Mouse (Mus musculus) hindbrain, embryonic 11.5 days (tissue): ENCODE results near the gene Hrk. TPM values are rescaled to one million over a fixed set of nuclear protein-coding genes. Genes with fewer than 3 reads are reported as not detected.

Experiments
- ATAC-seq: fragments of 200-750 bp; cut with Nextera tagmentation; 2 replicates; pipeline ENCODE4 v1.8.0; 2017; ENCODE audit warnings: mild to moderate bottlenecking, moderate TSS enrichment, moderate library complexity; ENCODE audit not compliant: low FRiP score
- DNase-seq: peaks from one replicate; pipeline ENCODE4 v3.0.0-alpha.2; 2015; ENCODE audit warnings: low spot score
- H3K27ac ChIP-seq: fragments of 300-500 bp; sonication (generic); 2 replicates; pipeline ENCODE4 v1.5.1; 2014; ENCODE audit warnings: mild to moderate bottlenecking, low read depth, low read length
- H3K27me3 ChIP-seq: fragments of 300-500 bp; sonication (generic); 2 replicates; pipeline ENCODE4 v1.6.1; 2014; ENCODE audit warnings: mild to moderate bottlenecking, low read length, moderate library complexity, mixed read lengths; ENCODE audit not compliant: control insufficient read depth, insufficient read depth
- H3K36me3 ChIP-seq: fragments of 300-500 bp; sonication (generic); 2 replicates; pipeline ENCODE4 v1.6.1; 2014; ENCODE audit warnings: mild to moderate bottlenecking, low read length, moderate library complexity, mixed read lengths; ENCODE audit not compliant: control insufficient read depth, insufficient read depth
- H3K4me1 ChIP-seq: fragments of 300-500 bp; sonication (generic); replicated peaks from 2 replicates; pipeline ENCODE4 v1.6.1; 2014; ENCODE audit warnings: low read length, mixed read lengths; ENCODE audit not compliant: control insufficient read depth, insufficient read depth
- H3K4me2 ChIP-seq: fragments of 300-500 bp; sonication (generic); replicated peaks from 2 replicates; pipeline ENCODE4 v1.6.1; 2014; ENCODE audit warnings: mild to moderate bottlenecking, low read depth, low read length
- H3K4me3 ChIP-seq: fragments of 300-500 bp; sonication (generic); 2 replicates; pipeline ENCODE4 v1.5.1; 2014; ENCODE audit warnings: low read depth, low read length
- H3K9ac ChIP-seq: fragments of 300-500 bp; sonication (generic); 2 replicates; pipeline ENCODE4 v1.6.1; 2014; ENCODE audit warnings: low read depth, low read length
- H3K9me3 ChIP-seq: fragments of 300-500 bp; sonication (generic); 2 replicates; pipeline ENCODE4 v1.6.1; 2016; ENCODE audit warnings: low read length; ENCODE audit not compliant: control insufficient read depth
- WGBS: fragments of 180-500 bp; shearing (Covaris S2); extraction: QIAGEN DNeasy Blood & Tissue Kit; methylation state at CpG from one replicate; pipeline ENCODE4 v1.1.7; 2014; 5-methylcytosine and 5-hydroxymethylcytosine counted together
- polyA plus RNA-seq: library from polyadenylated mRNA; unstranded; fragments of >200 nt; fragmentation: Nextera tagmentation; extraction: Ambion mirVana; gene quantifications from 2 replicates; pipeline ENCODE4 v1.2.1, GENCODE M21; 2014

The Hrk gene
- polyA plus RNA-seq, 1 experiment from 2014 or later: 0.90 TPM

GRCm38 (mm10) chr5:118136391-118136790 is 28.1 kb upstream of the Hrk start:
- Histone ChIP-seq H3K4me3 (no peak overlapping the region), H3K4me2 (no peak overlapping the region), H3K4me1 (no peaks in the 10 kb centered on the region), H3K9me3 (no peaks in the 10 kb centered on the region), H3K9ac (no peak overlapping the region), H3K27me3 (no peaks in the 10 kb centered on the region), H3K27ac (no peak overlapping the region), H3K36me3 (no peaks in the 10 kb centered on the region)
- no peak for DNase-seq
- WGBS: 89% methylated on average over 5 of the region's 5 CpGs
- no peak for ATAC-seq

- no peak overlapping the region for H3K4me3 ChIP-seq
- no peak overlapping the region for H3K9ac ChIP-seq
- no peak overlapping the region for H3K27ac ChIP-seq
- 94% methylated on average over 8 of the region's 8 CpGs for whole genome bisulfite sequencing
- ATAC-seq (no peak), DNase-seq (no peak)
- H3K27me3 ChIP-seq: no peaks in the 10 kb centered on the region
- H3K36me3 ChIP-seq: no peaks in the 10 kb centered on the region
- no peaks in the 10 kb centered on the region for H3K4me1 ChIP-seq
- H3K4me2 ChIP-seq: no peak overlapping the region
- H3K9me3 ChIP-seq: no peaks in the 10 kb centered on the region
Observed at GRCm38 (mm10) chr5:118139630-118140029, 24.8 kb upstream of the Hrk start.

GRCm38 (mm10) chr5:118142471-118142870 is 22.0 kb upstream of the Hrk start:
- WGBS: 94% methylated on average over 8 of the region's 8 CpGs
- DNase-seq: no peak
- Histone ChIP-seq H3K27ac (no peak overlapping the region), H3K4me1 (no peaks in the 10 kb centered on the region), H3K4me2 (no peak overlapping the region), H3K4me3 (no peak overlapping the region), H3K27me3 (no peaks in the 10 kb centered on the region), H3K36me3 (no peaks in the 10 kb centered on the region), H3K9me3 (no peaks in the 10 kb centered on the region), H3K9ac (no peak overlapping the region)
- no peak for ATAC-seq

GRCm38 (mm10) chr5:118143211-118144026 is 21.0 kb upstream of the Hrk start:
- no peaks in the 10 kb centered on the region for H3K9me3 ChIP-seq
- no peak overlapping the region for H3K4me2 ChIP-seq
- H3K36me3 ChIP-seq: no peaks in the 10 kb centered on the region
- H3K4me1 ChIP-seq: no peaks in the 10 kb centered on the region
- no peak overlapping the region for H3K4me3 ChIP-seq
- no peak for DNase-seq
- ATAC-seq: no peak
- H3K9ac ChIP-seq: no peak overlapping the region
- H3K27me3 ChIP-seq: no peaks in the 10 kb centered on the region
- H3K27ac ChIP-seq: no peak overlapping the region
- 85% methylated on average over 12 of the region's 12 CpGs for WGBS

- DNase-seq: no peak
- ATAC-seq: no peak
- Histone ChIP-seq H3K27me3 (no peaks in the 10 kb centered on the region), H3K9ac (no peak overlapping the region), H3K4me2 (no peak overlapping the region), H3K4me1 (no peaks in the 10 kb centered on the region), H3K9me3 (no peaks in the 10 kb centered on the region), H3K27ac (no peak overlapping the region), H3K36me3 (no peaks in the 10 kb centered on the region), H3K4me3 (no peak overlapping the region)
- WGBS: 91% methylated on average over 4 of the region's 4 CpGs
Observed at GRCm38 (mm10) chr5:118144327-118144726, 20.1 kb upstream of the Hrk start.

- H3K4me2 ChIP-seq: no peak overlapping the region
- no peaks in the 10 kb centered on the region for H3K36me3 ChIP-seq
- H3K27me3 ChIP-seq: no peaks in the 10 kb centered on the region
- no peaks in the 10 kb centered on the region for H3K9me3 ChIP-seq
- ATAC-seq (no peak), DNase-seq (no peak)
- no peak overlapping the region for H3K27ac ChIP-seq
- H3K9ac ChIP-seq: no peak overlapping the region
- no peaks in the 10 kb centered on the region for H3K4me1 ChIP-seq
- no peak overlapping the region for H3K4me3 ChIP-seq
- WGBS: 82% methylated on average over 6 of the region's 6 CpGs
Observed at GRCm38 (mm10) chr5:118144770-118145169, 19.7 kb upstream of the Hrk start.

GRCm38 (mm10) chr5:118145458-118145857 is 19.0 kb upstream of the Hrk start:
- ATAC-seq: no peak
- Histone ChIP-seq H3K36me3 (no peaks in the 10 kb centered on the region), H3K9ac (no peak overlapping the region), H3K4me1 (no peaks in the 10 kb centered on the region), H3K27ac (no peak overlapping the region), H3K4me2 (no peak overlapping the region), H3K27me3 (no peaks in the 10 kb centered on the region), H3K4me3 (no peak overlapping the region), H3K9me3 (no peaks in the 10 kb centered on the region)
- WGBS: 94% methylated on average over 3 of the region's 3 CpGs
- DNase-seq: no peak

GRCm38 (mm10) chr5:118145999-118146679 is 18.3 kb upstream of the Hrk start:
- Histone ChIP-seq H3K4me1 (no peaks in the 10 kb centered on the region), H3K9ac (no peak overlapping the region), H3K9me3 (no peaks in the 10 kb centered on the region), H3K36me3 (no peaks in the 10 kb centered on the region), H3K27me3 (no peaks in the 10 kb centered on the region), H3K4me3 (no peak overlapping the region), H3K4me2 (no peak overlapping the region), H3K27ac (no peak overlapping the region)
- ATAC-seq: no peak
- DNase-seq: no peak
- 89% methylated on average over 15 of the region's 15 CpGs for whole genome bisulfite sequencing

GRCm38 (mm10) chr5:118147264-118147663 is 17.2 kb upstream of the Hrk start:
- ATAC-seq (no peak), DNase-seq (no peak)
- no peak overlapping the region for H3K4me2 ChIP-seq
- H3K27ac ChIP-seq: no peak overlapping the region
- H3K4me3 ChIP-seq: no peak overlapping the region
- no peaks in the 10 kb centered on the region for H3K27me3 ChIP-seq
- H3K9ac ChIP-seq: no peak overlapping the region
- 84% methylated on average over 10 of the region's 10 CpGs for WGBS
- no peaks in the 10 kb centered on the region for H3K36me3 ChIP-seq
- no peaks in the 10 kb centered on the region for H3K9me3 ChIP-seq
- no peaks in the 10 kb centered on the region for H3K4me1 ChIP-seq
